Mouse (Mus musculus): ENCODE results near the gene Galr3. TPM values are rescaled to one million over a fixed set of nuclear protein-coding genes. Genes with fewer than 3 reads are reported as not detected.
A peak's percentile ranks its signal among the peaks of the same experiment; 100 is the strongest.
"Not testable (repeated sequence)": the region's sequence is repeated elsewhere in the genome, so short reads cannot be mapped to it uniquely, and the experiment has no call there.

Gene Galr3
- total RNA-seq, 2 experiments from 2014 or later = 0.72 TPM; not detected in 1

DNA sequence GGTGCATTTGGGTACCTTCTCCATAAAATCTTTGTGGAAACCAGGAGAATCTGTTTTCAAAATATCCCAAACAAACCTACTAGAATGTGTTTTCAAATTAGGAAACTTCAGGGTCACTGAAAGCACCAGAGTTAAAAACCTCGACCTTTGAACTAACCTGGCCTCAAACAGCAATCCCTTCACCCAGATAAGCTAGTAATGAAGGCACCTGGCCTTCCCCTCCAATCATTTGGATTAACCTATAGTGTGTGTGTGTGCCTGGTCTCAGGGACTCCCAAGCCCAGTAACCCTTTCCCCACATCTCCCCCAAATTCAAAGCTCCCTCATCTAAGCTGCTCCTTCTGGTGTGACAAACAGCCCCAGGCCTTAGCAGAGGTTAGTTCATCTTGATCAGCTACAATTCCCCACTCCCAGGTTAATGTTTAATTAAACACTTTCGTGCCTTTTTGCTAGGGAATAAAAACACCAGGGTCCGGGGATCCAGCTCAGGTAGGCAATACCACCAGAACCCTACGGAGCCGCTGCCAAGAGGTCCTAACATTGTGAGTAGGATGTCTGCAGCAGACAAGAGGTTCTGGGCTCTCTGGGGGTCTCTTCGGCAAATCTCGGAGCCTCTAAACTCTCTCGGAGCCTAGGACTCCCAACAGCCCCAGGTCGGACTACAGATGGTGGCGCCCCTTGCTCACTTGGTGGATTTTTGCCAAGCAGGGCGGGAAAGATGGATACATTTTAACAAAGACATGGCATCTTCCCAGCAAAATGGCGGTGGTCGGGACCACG lies 15.0 kb upstream of the Galr3 start:
- no peak for DNase-seq (ENCODE audit: low spot score in 2 of 2)

GRCm38 (mm10) chr15:79027291-79028205 lies 14.1 kb upstream of the Galr3 start:
- no peak for DNase-seq (ENCODE audit: low spot score in 2 of 2)

- DNase-seq (ENCODE audit: low spot score in 2 of 2) = peak; percentile 92 to 94
Measured at GRCm38 (mm10) chr15:79028237-79028738, 13.4 kb upstream of the Galr3 start, which contains the start of gene H1f0. Gene H1f0 (plus strand): TSS chr15:79028450.

- no peak for DNase-seq (ENCODE audit: low spot score in 2 of 2)
Measured at GRCm38 (mm10) chr15:79028823-79029484, 12.7 kb upstream of the Galr3 start.

GRCm38 (mm10) chr15:79029519-79030241 lies 12.0 kb upstream of the Galr3 start:
- DNase-seq (ENCODE audit: low spot score in 2 of 2) = no peak

DNA sequence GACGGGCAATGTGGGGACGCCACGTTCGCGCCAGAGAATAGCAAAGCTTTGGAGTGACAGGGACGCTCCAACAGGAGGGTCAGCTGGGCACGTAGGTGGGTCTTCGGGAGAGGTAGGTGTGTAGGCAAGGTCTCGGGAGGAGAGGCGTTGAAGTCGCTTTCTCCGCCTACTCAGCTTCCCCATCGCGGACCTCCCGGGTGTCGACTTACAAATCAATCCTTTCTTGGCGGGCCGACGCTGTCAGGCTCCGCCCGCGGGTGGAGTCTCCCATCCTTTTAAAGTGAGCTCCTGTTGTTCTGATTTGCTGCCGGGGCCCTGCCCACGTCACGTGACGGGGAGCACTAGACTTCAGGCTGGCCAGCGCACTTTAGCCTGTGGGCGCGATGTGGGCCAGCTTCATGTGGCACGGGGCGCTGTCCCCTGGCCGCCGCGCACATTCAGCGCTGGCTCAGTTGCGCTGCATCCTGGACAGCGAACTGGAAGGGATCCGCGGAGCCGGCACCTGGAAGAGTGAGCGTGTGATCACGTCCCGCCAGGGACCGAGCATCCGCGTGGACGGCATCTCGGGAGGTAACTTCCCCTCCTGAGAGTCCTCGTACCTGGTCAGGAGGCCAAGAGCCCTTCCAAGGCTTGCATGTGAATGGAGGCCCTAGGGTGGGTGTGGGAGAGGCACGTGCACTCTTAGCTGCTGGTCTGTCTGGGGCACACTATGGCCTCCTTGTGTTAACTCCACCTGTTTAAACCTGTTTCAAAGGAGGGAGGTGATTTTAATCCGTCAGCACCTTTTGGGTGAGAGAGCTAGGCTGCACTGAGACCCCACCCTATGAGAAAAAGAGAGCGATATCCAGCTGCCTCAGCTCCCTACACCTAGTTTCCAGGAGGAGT lies 10.9 kb upstream of the Galr3 start:
- peak; percentile 78 to 89 for DNase-seq (ENCODE audit: low spot score in 2 of 2)

DNA sequence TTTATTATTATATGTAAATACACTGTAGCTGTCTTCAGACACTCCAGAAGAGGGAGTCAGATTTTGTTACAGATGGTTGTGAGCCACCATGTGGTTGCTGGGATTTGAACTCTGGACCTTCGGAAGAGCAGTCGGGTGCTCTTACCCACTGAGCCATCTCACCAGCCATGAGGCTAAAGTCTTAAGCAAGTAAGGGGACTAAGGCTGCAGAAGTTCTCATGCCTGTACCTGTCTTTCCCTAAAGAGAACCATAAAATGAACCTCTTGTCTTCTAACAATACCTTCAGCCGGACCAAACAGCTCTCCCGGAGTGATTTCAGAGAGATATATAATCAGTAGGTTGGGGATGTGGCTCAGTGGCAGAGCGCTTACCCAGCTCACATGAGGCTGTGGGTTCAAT lies 9.8 kb upstream of the Galr3 start:
- not testable (repeated sequence) for DNase-seq (ENCODE audit: low spot score in 2 of 2)

GRCm38 (mm10) chr15:79037913-79038328 lies 3.8 kb upstream of the Galr3 start:
- DNase-seq (ENCODE audit: low spot score in 2 of 2) = no peak

DNA sequence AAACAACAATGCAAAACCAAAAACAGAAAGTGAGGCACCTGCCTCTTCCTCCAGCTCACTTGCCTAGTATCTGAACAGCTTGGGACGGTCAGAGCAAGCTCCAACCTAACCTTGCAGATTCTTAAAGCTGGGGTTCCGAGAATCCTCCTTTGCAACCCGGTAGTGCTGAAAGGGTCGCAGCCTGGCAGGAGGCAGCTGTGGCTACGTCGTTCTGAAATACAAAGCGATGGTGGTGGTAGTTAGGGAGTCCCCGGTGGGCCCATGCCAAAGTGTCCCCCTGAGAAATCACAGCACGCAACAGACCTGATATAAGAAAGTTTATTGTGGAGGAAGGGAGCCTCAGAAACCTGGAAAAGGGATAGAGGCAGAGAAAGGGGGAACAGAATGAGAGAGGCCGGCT lies 3.4 kb upstream of the Galr3 start:
- no peak for DNase-seq (ENCODE audit: low spot score in 2 of 2)

DNA sequence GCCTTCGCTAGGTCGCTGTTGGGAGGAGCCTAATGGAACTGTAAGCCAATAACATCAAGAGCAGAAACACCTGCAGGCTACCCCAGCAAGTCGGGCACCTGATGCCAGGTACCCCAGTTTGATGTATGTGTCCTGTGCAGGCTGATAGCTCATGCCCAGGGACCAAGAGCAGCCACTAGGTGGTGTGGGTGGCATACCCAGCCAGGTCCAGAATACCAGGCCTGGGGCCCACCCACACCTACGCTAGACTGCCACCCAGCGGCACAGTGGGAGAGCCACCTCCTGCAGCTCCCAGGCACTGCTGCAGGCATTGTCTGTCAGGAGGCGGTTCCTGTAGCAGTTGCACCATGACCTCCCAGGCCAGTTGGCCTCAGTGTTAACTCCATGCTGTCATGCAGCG lies 2.8 kb upstream of the Galr3 start:
- DNase-seq (ENCODE audit: low spot score in 2 of 2) = peak in 1 of 2 experiments; percentile 58

- DNase-seq (ENCODE audit: low spot score in 2 of 2) = no peak
Measured at GRCm38 (mm10) chr15:79040501-79041416, 926 bp upstream of the Galr3 start.

DNA sequence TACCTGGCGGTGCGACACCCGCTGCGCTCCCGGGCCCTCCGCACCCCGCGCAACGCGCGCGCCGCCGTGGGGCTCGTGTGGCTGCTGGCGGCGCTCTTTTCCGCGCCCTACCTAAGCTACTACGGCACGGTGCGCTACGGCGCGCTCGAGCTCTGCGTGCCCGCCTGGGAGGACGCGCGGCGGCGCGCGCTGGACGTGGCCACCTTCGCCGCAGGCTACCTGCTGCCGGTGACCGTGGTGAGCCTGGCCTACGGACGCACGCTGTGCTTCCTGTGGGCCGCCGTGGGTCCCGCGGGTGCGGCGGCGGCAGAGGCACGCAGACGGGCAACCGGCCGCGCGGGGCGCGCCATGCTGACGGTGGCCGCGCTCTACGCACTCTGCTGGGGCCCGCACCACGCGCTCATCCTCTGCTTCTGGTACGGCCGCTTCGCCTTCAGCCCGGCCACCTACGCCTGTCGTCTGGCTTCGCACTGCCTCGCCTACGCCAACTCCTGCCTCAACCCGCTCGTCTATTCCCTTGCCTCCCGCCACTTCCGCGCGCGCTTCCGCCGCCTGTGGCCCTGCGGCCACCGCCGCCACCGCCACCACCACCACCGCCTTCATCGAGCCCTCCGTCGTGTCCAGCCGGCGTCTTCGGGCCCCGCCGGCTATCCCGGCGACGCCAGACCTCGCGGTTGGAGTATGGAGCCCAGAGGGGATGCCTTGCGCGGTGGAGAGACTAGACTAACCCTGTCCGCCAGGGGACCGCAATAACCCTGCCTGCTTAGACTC lies 1.2 kb downstream of the Galr3 start:
- DNase-seq (ENCODE audit: low spot score in 2 of 2) = no peak

DNA sequence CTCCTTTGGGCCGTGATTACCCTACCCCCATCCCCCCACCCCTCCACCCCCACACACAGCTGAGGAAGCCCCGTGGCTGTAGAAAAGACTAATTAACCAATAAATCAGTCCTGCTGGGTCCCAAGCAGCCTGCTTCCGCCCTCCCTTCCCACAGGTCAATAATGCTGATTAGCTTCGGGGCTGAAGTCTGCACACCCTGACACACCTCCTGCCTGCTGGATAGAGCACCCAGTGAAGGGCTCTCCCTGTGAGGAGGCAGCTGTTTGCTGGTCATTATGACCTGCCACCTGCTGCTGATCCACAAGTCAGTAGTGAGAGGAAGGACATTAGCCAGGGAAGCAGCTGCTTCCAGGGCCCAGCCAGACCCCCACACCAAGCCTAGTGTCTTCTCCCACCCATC lies 3.2 kb downstream of the Galr3 start:
- no peak for DNase-seq (ENCODE audit: low spot score in 2 of 2)

DNA sequence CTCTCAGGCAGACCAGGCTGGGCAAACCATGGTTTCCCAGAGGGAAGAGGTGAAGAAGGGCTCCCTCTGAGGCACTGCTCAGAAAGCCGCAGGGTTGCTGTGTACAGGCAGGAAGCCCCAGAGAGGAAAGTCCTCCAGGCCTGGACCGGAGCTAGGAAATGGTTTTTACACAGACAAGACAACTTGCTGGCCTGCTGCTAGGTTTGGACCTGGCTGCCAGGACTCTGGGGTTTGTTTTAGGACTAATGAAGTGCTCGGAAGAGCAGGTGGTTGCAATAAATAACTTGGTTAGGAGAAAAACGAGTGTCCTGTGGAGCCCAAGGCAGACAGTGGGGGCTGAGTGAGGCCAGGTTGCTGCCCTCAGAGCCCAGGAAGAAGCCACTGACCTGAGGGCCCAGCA lies 6.5 kb downstream of the Galr3 start:
- no peak for DNase-seq (ENCODE audit: low spot score in 2 of 2)

DNA sequence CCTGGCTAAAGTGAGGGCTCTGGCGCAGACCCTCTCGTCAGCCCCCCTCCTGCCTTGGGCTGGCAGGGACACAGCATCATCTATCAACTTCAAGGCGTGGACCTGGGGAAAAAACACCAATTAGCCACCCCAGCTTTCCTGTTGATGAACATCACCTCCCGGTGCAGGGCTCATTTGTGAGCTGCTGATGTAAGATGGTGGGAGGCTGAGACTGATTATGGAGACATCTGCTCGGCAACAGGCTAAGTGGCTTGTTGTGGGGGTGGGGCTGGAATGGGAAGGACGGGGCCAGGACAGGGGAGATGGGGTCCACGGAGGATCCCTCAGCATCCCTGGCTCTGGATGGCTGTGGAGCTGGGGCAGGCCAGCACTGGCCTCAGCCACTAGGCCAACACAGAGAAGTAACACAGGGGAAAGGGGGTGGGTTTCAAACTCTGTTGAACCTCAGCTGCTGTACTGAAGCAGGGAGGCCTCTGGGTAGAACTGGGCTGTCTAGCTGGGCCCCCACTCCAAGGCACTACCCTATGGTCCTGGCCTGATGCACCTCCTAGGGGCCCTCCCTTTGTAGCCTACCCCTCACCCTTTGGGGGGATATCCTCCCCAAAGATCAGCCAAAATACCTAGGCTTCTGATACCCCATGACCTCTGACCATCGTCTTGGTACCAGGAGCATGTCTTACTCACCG lies 8.6 kb downstream of the Galr3 start:
- no peak for DNase-seq (ENCODE audit: low spot score in 2 of 2)

GRCm38 (mm10) chr15:79050964-79051363 lies 9.3 kb downstream of the Galr3 start:
- no peak for DNase-seq (ENCODE audit: low spot score in 2 of 2)
